Mouse (Mus musculus): ENCODE measurements around the gene Slc33a1. TPM values are rescaled to one million over a fixed set of nuclear protein-coding genes. Genes with fewer than 3 reads are reported as not detected.

The Slc33a1 gene
- polyA plus RNA-seq (2015; fragmentation: Nextera tagmentation; extraction: Ambion mirVana) = 12.2 and 12.5 TPM in 2 replicates

DNA sequence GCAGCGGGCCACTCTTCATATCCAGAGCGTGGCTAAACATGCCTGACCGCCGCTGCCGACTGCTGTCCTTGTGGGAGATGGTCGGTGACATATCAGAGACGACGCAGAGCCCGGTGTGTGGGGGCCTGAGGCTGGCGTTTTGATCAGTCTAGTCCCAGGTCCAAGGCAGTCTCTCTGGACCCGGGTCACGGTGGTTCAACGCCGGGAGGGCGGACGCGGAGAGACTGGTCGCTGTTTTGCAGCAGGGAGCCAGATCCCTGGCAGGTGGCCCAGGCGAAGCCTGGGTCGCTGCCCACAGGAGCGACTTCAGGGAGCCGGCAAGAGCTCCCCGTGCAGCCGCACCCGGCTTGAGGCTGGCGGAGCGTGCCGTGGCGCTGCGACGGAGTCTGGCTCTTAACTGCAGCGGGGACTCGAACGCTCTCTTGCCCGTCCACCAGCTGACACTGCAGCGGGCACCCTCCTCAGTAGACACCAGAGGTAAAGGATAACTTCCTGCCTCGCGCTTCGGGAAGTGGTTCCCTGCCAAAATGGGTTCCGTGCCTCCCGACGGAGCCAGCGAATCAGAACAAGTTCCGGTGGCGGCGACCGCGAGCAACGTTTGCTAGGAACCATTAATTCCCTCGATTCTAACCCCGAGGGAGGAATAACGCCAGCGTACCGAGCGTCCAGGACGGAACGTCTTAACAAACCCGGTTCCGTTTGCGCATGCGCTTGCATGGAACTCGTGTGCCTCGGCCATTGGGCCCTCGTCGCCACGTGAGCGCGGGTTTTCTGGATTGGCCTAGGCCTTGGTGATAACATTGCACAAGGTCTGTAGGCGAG is at the start of gene Slc33a1:
Slc33a1 (minus strand) TSS at position 669 of the 822 bp plus-strand sequence.
- H3K4me3 ChIP-seq (ENCODE audit: low read depth, low read length) = peak within 1 kb of the TSS; percentile 94
- no peaks in the 10 kb centered on the region for H3K36me3 ChIP-seq (ENCODE audit: control insufficient read depth, insufficient read depth)
- peak within 1 kb of the TSS; percentile 67 for H3K4me2 ChIP-seq (ENCODE audit: low read depth, low read length)
- peaks cover 2% of the 10 kb centered on the region for H3K27me3 ChIP-seq (ENCODE audit: control insufficient read depth, insufficient read depth, low read depth, low read length)
- H3K27ac ChIP-seq (ENCODE audit: low read length) = peak within 1 kb of the TSS; percentile 91
- H3K4me1 ChIP-seq (ENCODE audit: control insufficient read depth, low read depth, low read length) = peaks cover 7% of the 10 kb centered on the region; the same call in 1 of the 2 replicates
- peak; percentile 95 for ATAC-seq (ENCODE audit: low read depth)
- WGBS (ENCODE audit: insufficient replicate concordance) = under 1% methylated on average over 68 of the region's 69 CpGs
- no peaks in the 10 kb centered on the region for H3K9me3 ChIP-seq (replicated peaks; ENCODE audit: control insufficient read depth, low read length)
- peak within 1 kb of the TSS; percentile 91 for H3K9ac ChIP-seq (ENCODE audit: low read depth, low read length)

DNA sequence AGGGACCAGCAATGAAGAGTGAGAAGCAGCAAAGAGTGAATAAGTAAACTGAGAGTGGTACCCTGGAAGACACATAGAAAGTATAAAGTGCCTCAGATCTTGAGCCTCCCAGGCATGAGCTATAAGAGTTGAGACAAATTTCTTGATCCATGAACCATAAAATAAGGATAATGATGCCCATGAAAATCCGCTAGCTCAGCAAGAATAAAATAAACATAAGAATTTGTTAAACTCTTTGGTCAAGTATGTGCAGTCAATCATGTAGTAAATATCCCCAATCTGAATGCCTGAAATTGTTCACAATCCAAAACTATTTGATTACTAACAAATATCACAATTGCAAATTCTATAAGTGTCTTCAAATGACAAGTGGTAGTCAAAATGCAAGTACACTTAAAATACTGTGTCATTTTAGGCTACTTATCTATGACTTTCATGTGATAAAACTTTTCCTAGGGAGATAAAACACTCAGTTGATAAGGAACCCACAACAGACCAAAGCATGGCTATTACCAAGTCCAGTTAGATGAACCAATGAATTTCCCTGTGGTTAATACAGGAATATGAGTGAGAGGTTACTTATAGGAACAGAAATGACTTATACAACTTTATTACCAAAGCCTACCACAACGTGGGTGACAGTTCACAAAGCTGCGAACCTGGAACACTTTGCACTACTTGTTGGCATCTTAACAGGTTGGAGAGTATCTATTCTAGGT is 24.3 kb upstream of the Slc33a1 start:
- Histone ChIP-seq H3K9me3 (replicated peaks; ENCODE audit: control insufficient read depth, low read length) (no peaks in the 10 kb centered on the region), H3K27ac (ENCODE audit: low read length) (no peak overlapping the region), H3K9ac (ENCODE audit: low read depth, low read length) (no peak overlapping the region), H3K27me3 (ENCODE audit: control insufficient read depth, insufficient read depth, low read depth, low read length) (no peaks in the 10 kb centered on the region), H3K36me3 (ENCODE audit: control insufficient read depth, insufficient read depth) (peaks cover 42% of the 10 kb centered on the region), H3K4me3 (ENCODE audit: low read depth, low read length) (no peak overlapping the region), H3K4me2 (ENCODE audit: low read depth, low read length) (no peak overlapping the region), H3K4me1 (ENCODE audit: control insufficient read depth, low read depth, low read length) (no peaks in the 10 kb centered on the region)
- no peak for ATAC-seq (ENCODE audit: low read depth)
- 74% methylated on average over 3 of the region's 3 CpGs for WGBS (ENCODE audit: insufficient replicate concordance)

DNA sequence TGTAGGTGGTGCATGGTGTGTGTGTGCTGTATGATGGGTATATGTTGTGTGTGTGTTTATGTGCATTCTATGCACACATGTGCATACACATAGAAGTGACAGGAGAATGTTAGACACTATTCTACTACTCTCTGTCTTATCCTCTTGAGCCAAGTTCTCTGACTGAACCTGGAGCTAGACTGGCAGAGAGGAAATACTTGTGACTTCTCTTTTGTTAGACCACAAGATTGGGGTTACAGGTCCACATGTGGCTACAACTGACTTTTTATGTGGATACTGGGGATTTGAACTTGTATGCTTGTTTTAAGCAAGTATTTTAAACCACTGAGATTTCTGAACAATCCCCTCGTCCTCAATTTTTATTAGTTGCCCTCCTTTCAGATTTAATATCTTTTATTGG is 22.1 kb upstream of the Slc33a1 start:
- no peak overlapping the region for H3K4me3 ChIP-seq (ENCODE audit: low read depth, low read length)
- H3K4me1 ChIP-seq (ENCODE audit: control insufficient read depth, low read depth, low read length) = no peaks in the 10 kb centered on the region
- H3K36me3 ChIP-seq (ENCODE audit: control insufficient read depth, insufficient read depth) = peaks cover 31% of the 10 kb centered on the region
- no peak overlapping the region for H3K27ac ChIP-seq (ENCODE audit: low read length)
- H3K4me2 ChIP-seq (ENCODE audit: low read depth, low read length) = no peak overlapping the region
- no peaks in the 10 kb centered on the region for H3K27me3 ChIP-seq (ENCODE audit: control insufficient read depth, insufficient read depth, low read depth, low read length)
- no peaks in the 10 kb centered on the region for H3K9me3 ChIP-seq (replicated peaks; ENCODE audit: control insufficient read depth, low read length)
- 64% methylated on average over 1 of the region's 1 CpGs for WGBS (ENCODE audit: insufficient replicate concordance)
- ATAC-seq (ENCODE audit: low read depth) = no peak
- H3K9ac ChIP-seq (ENCODE audit: low read depth, low read length) = no peak overlapping the region

DNA sequence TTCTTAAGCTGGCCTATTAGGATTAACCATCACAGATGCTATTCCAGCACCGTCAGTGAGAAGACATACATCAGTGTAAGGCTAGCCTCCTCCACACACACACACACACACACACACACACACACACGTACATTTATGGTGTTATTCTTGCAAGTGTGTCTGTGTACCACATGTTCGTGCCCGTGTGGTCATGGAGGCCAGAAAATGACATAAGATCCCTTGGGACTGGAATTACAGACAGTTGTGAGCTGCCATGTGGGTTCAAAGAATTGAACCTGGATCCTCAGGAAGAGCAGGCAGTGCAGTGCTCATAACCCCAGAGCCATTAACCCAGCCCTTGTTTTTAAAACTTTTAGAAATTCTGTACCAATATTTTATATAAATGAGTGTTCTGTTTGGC is 13.3 kb upstream of the Slc33a1 start:
- no peak for ATAC-seq (ENCODE audit: low read depth)
- Histone ChIP-seq H3K27ac (ENCODE audit: low read length) (no peak overlapping the region), H3K4me2 (ENCODE audit: low read depth, low read length) (peak overlapping the region; percentile 69; the same call in 1 of the 2 replicates), H3K4me3 (ENCODE audit: low read depth, low read length) (no peak overlapping the region), H3K36me3 (ENCODE audit: control insufficient read depth, insufficient read depth) (peaks cover 7% of the 10 kb centered on the region), H3K9me3 (replicated peaks; ENCODE audit: control insufficient read depth, low read length) (no peaks in the 10 kb centered on the region), H3K27me3 (ENCODE audit: control insufficient read depth, insufficient read depth, low read depth, low read length) (no peaks in the 10 kb centered on the region), H3K9ac (ENCODE audit: low read depth, low read length) (peak overlapping the region; percentile 15; the same call in 1 of the 2 replicates), H3K4me1 (ENCODE audit: control insufficient read depth, low read depth, low read length) (peaks cover 8% of the 10 kb centered on the region)
- 68% methylated on average over 4 of the region's 4 CpGs for WGBS (ENCODE audit: insufficient replicate concordance)

DNA sequence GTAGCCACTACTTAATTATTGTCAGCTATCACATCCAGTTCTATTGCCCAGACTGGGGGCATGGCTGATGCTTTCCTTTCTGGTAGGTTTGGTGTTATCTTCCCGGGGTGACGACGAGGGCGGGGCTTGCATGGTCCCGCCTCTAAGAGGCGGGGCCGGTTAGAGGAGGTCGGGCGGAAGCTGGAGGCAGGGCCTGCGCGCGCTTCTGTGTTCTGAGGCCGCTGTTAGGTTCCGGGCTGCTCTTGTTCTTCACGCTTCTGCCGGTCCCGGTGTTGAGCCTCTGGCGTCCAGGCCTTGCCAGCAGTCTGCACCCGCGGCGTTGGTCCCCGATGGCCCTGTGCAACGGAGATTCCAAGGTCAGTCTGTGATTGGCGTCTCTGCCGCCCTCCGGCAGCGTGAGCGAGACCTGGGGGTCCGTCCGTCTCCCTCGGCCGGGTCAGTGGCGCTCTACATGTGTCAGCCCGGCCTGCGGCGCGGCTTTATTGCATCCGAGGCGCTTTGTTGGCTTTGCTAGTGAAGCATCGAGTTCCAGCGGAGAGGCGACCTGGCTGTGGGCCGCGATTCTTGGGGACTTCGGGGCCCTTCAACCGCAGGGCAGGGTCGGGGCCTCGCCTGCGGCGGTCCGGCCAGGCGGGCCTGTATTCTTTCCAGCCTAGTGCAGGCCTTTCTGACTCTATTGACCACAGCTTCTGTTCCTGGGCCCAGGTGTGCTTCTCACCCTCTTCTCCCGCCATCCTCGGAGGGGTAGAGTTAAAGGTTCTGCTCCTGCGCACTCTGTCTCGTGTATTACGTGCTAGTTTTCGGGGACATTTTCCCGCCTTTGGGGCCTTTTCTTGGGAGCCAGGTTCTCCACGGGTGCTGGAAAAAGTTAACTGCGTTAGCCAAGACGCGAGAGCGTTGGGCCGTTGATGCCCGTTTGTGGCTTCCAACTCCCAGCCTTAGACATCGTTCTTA is 11.7 kb upstream of the Slc33a1 start, which contains the start of gene Gmps:
Gmps (plus strand) TSS at position 152 of the 954 bp plus-strand sequence.
- no peaks in the 10 kb centered on the region for H3K9me3 ChIP-seq (replicated peaks; ENCODE audit: control insufficient read depth, low read length)
- no peaks in the 10 kb centered on the region for H3K27me3 ChIP-seq (ENCODE audit: control insufficient read depth, insufficient read depth, low read depth, low read length)
- H3K9ac ChIP-seq (ENCODE audit: low read depth, low read length) = peak within 1 kb of the TSS; percentile 98
- peak within 1 kb of the TSS; percentile 88 for H3K27ac ChIP-seq (ENCODE audit: low read length)
- peak within 1 kb of the TSS; percentile 98 for H3K4me3 ChIP-seq (ENCODE audit: low read depth, low read length)
- under 1% methylated on average over 67 of the region's 67 CpGs for WGBS (ENCODE audit: insufficient replicate concordance)
- peak; percentile 98 for ATAC-seq (ENCODE audit: low read depth)
- peak within 1 kb of the TSS; percentile 69 for H3K4me2 ChIP-seq (ENCODE audit: low read depth, low read length)
- H3K4me1 ChIP-seq (ENCODE audit: control insufficient read depth, low read depth, low read length) = peaks cover 8% of the 10 kb centered on the region
- peaks cover 5% of the 10 kb centered on the region for H3K36me3 ChIP-seq (ENCODE audit: control insufficient read depth, insufficient read depth)

DNA sequence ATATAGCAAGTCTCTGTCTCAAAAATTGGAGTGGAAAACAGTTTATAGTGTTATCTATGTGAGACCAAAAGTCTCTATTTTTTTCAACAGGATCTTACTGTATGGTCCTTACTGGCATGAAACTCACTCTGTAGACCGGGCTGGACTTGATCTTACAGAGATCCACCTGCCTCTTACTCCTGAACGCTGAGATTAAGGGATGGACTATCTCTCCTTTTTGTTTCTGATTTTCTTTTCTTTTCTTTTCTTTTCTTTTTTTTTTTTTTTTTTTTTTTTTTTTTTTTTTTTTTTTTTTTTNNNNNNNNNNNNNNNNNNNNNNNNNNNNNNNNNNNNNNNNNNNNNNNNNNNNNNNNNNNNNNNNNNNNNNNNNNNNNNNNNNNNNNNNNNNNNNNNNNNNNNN is 1.4 kb upstream of the Slc33a1 start:
- no peaks in the 10 kb centered on the region for H3K9me3 ChIP-seq (replicated peaks; ENCODE audit: control insufficient read depth, low read length)
- WGBS (ENCODE audit: insufficient replicate concordance) = 52% methylated on average over 2 of the region's 2 CpGs
- H3K9ac ChIP-seq (ENCODE audit: low read depth, low read length) = no peak overlapping the region
- no peak for ATAC-seq (ENCODE audit: low read depth)
- peaks cover 7% of the 10 kb centered on the region; the same call in 1 of the 2 replicates for H3K4me1 ChIP-seq (ENCODE audit: control insufficient read depth, low read depth, low read length)
- H3K4me3 ChIP-seq (ENCODE audit: low read depth, low read length) = no peak overlapping the region
- H3K36me3 ChIP-seq (ENCODE audit: control insufficient read depth, insufficient read depth) = no peaks in the 10 kb centered on the region
- H3K27me3 ChIP-seq (ENCODE audit: control insufficient read depth, insufficient read depth, low read depth, low read length) = peaks cover 2% of the 10 kb centered on the region
- no peak overlapping the region for H3K27ac ChIP-seq (ENCODE audit: low read length)
- H3K4me2 ChIP-seq (ENCODE audit: low read depth, low read length) = no peak overlapping the region

DNA sequence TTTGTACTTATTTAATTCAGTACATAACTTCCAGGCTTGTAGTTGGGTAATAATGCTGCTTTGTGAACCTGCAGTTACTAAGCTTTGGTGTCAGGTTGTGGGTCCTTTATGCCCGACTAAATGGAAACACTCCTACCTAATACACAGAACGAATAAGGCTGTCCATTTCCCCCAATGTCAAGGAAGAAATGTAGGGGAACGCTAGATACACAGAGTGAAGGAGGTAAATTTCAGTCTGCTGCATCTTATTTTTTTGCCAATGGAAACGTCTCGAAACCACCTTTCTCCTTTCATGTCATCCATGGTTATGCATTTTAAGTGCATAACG is 318 bp upstream of the Slc33a1 start:
- Histone ChIP-seq H3K4me1 (ENCODE audit: control insufficient read depth, low read depth, low read length) (peaks cover 7% of the 10 kb centered on the region; the same call in 1 of the 2 replicates), H3K4me3 (ENCODE audit: low read depth, low read length) (peak overlapping the region; percentile 94), H3K4me2 (ENCODE audit: low read depth, low read length) (peak overlapping the region; percentile 67), H3K9ac (ENCODE audit: low read depth, low read length) (no peak overlapping the region), H3K27me3 (ENCODE audit: control insufficient read depth, insufficient read depth, low read depth, low read length) (peaks cover 2% of the 10 kb centered on the region), H3K27ac (ENCODE audit: low read length) (no peak overlapping the region; the same call in 1 of the 2 replicates), H3K36me3 (ENCODE audit: control insufficient read depth, insufficient read depth) (no peaks in the 10 kb centered on the region), H3K9me3 (replicated peaks; ENCODE audit: control insufficient read depth, low read length) (no peaks in the 10 kb centered on the region)
- no peak for ATAC-seq (ENCODE audit: low read depth)
- 80% methylated on average over 6 of the region's 6 CpGs for WGBS (ENCODE audit: insufficient replicate concordance)

DNA sequence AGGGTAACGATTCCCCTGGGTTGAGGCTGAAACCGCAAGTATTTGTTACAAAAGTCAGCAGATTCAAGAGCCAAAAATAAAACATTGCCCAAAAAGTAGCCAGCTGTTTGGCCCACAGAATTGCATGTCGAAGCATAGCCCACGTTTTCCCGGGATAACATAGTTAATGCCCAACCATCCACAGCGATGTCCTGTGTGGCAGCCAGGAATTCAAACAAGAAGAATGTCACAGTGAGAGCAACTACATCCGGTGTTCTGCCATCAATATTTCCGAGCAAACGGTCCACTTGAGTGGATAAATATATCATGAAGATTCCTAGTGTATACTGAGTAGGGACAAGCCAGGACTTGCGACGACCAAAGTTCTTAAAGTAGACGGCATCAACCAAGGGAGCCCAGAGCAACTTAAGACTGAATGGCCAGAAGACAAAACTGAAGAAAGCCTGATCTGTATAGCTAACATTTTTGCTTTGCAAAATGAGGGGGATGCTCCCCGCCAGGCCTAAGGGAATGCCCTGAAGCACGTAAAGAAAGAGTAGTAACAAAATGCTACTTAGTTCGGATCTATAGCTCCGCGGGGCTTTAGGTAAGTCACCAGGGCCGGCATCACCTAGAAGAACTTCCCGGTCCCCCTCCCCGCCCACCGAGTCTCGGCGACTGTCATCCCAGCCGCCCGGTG is 1.0 kb downstream of the Slc33a1 start:
- Histone ChIP-seq H3K9me3 (replicated peaks; ENCODE audit: control insufficient read depth, low read length) (no peaks in the 10 kb centered on the region), H3K36me3 (ENCODE audit: control insufficient read depth, insufficient read depth) (no peaks in the 10 kb centered on the region), H3K4me2 (ENCODE audit: low read depth, low read length) (peak overlapping the region; percentile 67), H3K27ac (ENCODE audit: low read length) (peak overlapping the region; percentile 91), H3K9ac (ENCODE audit: low read depth, low read length) (peak overlapping the region; percentile 91), H3K4me3 (ENCODE audit: low read depth, low read length) (peak overlapping the region; percentile 94), H3K27me3 (ENCODE audit: control insufficient read depth, insufficient read depth, low read depth, low read length) (peaks cover under 1% of the 10 kb centered on the region), H3K4me1 (ENCODE audit: control insufficient read depth, low read depth, low read length) (peaks cover 7% of the 10 kb centered on the region; the same call in 1 of the 2 replicates)
- no peak for ATAC-seq (ENCODE audit: low read depth)
- WGBS (ENCODE audit: insufficient replicate concordance) = 5% methylated on average over 25 of the region's 25 CpGs
